Mouse (Mus musculus) C2C12 (cell line): ENCODE data around the gene Flg.

ENCODE experiments used
- CTCF ChIP-seq: IDR thresholded peaks from one replicate; pipeline ENCODE4 v1.5.1; 2011; ENCODE audit not compliant: control insufficient read depth, insufficient read depth, insufficient read length
- USF1 ChIP-seq: IDR thresholded peaks from one replicate; pipeline ENCODE4 v1.6.1; 2011; ENCODE audit warnings: low read depth, mild to moderate bottlenecking, control low read depth, moderate library complexity

GRCm38 (mm10) chr3:93297542-93297941 lies 24.2 kb downstream of the Flg start:
- no peak for TF ChIP-seq USF1
- TF ChIP-seq CTCF = no peak
